In genomic region chr5:118824791-118825190, GRCm38 (mm10) we compare ENCODE assay signal across 24 mouse cellular contexts.
DNase-seq lines count a peak whose midpoint lies in the region; ATAC-seq and TF ChIP-seq lines count a peak whose summit lies in the region.
"Had no signal": no experiment of that assay in that cellular context is flagged by ENCODE, and none has a peak within 500 bp of the region (broad histone marks: within the 10 kb centered on the region; RNA-seq: fewer than 3 reads in every experiment).

No protein-coding gene starts in this region.

- no peak overlapping the region for H3K9ac ChIP-seq in lung, postnatal 0 days (replicated peaks; ENCODE audit: low read depth)
- H3K9ac ChIP-seq: forebrain, embryonic 13.5 days; forebrain, postnatal 0 days; hindbrain, embryonic 12.5 days had no signal

- no peaks in the 10 kb centered on the region; the same call in 1 of the 2 replicates for H3K27me3 ChIP-seq in cerebellum, adult 2 months (ENCODE audit: control insufficient read depth, insufficient read depth, low read length)
- no peaks in the 10 kb centered on the region for H3K27me3 ChIP-seq in lung, postnatal 0 days (replicated peaks; ENCODE audit: insufficient read depth, low read length)
- H3K27me3 ChIP-seq: forebrain, embryonic 13.5 days; hindbrain, embryonic 12.5 days had no signal

- H3K27ac ChIP-seq in cerebellum, adult 2 months (ENCODE audit: insufficient read depth, low read length), result no peak overlapping the region
- H3K27ac ChIP-seq in lung, postnatal 0 days (ENCODE audit: low read length), result no peak overlapping the region
- H3K27ac ChIP-seq: embryonic facial prominence, embryonic 10.5 days; forebrain, embryonic 13.5 days; heart, adult 2 months; hindbrain, embryonic 12.5 days had no signal

- DNase-seq in cerebellum, adult 2 months, result peak; percentile 8 to 13
- DNase-seq in cerebellum, adult 9-11 months, result no peak
- peak; percentile 40 for DNase-seq in gastrocnemius, adult 18-20 months (ENCODE audit: low spot score)
- DNase-seq in gastrocnemius, postnatal 4 days (ENCODE audit: low spot score in 2 of 2), result no peak
- peak; percentile 41 for DNase-seq in lung, postnatal 10 days
- DNase-seq in lung, postnatal 0 days (ENCODE audit: low spot score), result no peak
- DNase-seq in spleen, postnatal 36 days (ENCODE audit: low spot score in 2 of 2), result no peak
- DNase-seq: adrenal gland, adult 8-10 months; adrenal gland, postnatal 36 days; B cell, adult 2 months; cerebellum, adult 11 months; forebrain, postnatal 0 days; heart, postnatal 10 days; heart, postnatal 4 days; kidney, adult 8-10 months had no signal

- no peak for TF ChIP-seq EP300 in lung, postnatal 0 days (IDR thresholded peaks at IDR 0.05)

- H3K4me1 ChIP-seq in cerebellum, adult 2 months (ENCODE audit: control insufficient read depth, insufficient read depth, low read length), result 0 out of 2 replicates have a peak, but pooled peaks cover 3% of the 10 kb centered on the region
- no peaks in the 10 kb centered on the region for H3K4me1 ChIP-seq in lung, postnatal 0 days (ENCODE audit: insufficient read depth, low read depth, low read length)
- H3K4me1 ChIP-seq: forebrain, embryonic 13.5 days; hindbrain, embryonic 12.5 days had no signal

- WGBS in cerebellum, adult 2 months, result 27% methylated on average over 10 of the region's 10 CpGs
- 78% methylated on average over 10 of the region's 10 CpGs for WGBS in lung, postnatal 0 days

- H3K4me3 ChIP-seq in cerebellum, adult 2 months (replicated peaks; ENCODE audit: insufficient read depth, low read depth, low read length), result no peak overlapping the region
- H3K4me3 ChIP-seq in lung, postnatal 0 days (ENCODE audit: low read depth, low read length), result no peak overlapping the region
- H3K4me3 ChIP-seq: embryonic facial prominence, embryonic 10.5 days; forebrain, embryonic 13.5 days; heart, adult 2 months; hindbrain, embryonic 12.5 days had no signal

- H3K36me3 ChIP-seq in lung, postnatal 0 days (ENCODE audit: insufficient read depth, low read length), result no peaks in the 10 kb centered on the region
- H3K36me3 ChIP-seq: embryonic facial prominence, embryonic 10.5 days; G1E; hindbrain, embryonic 12.5 days had no signal

- TF ChIP-seq POLR2A in cerebellum, adult 2 months (IDR thresholded peaks at IDR 0.05; ENCODE audit: borderline replicate concordance, insufficient read depth, low read length), result no peak

- no peak for TF ChIP-seq CTCF in cerebellum, adult 2 months (IDR thresholded peaks at IDR 0.05; ENCODE audit: borderline replicate concordance, insufficient read depth, low read depth, low read length)
- TF ChIP-seq CTCF in lung, postnatal 0 days (IDR thresholded peaks at IDR 0.05), result no peak

- no peak for ATAC-seq in lung, postnatal 0 days
- ATAC-seq: CD4-positive, CD25-positive, alpha-beta regulatory T cell, adult 4 months; forebrain, embryonic 13.5 days; forebrain, postnatal 0 days; hindbrain, embryonic 16.5 days; inflammation-experienced regulatory T-cells, adult 6 months; intestine, postnatal 0 days had no signal

- no peak overlapping the region for H3K4me2 ChIP-seq in lung, postnatal 0 days (replicated peaks; ENCODE audit: low read depth, low read length)
- H3K4me2 ChIP-seq: forebrain, embryonic 13.5 days; hindbrain, embryonic 12.5 days had no signal

- H3K9me3 ChIP-seq in lung, postnatal 0 days (ENCODE audit: low read length), result no peaks in the 10 kb centered on the region

Comparison
In these comparisons a context has a peak if more than half of its experiments do, and no peak if none do; other contexts are left out.
1. DNase-seq: peak in cerebellum, adult 2 months (2 of 2), gastrocnemius, adult 18-20 months (single experiment) and lung, postnatal 10 days (single experiment); none in cerebellum, adult 9-11 months (single experiment), gastrocnemius, postnatal 4 days (0 of 2), lung, postnatal 0 days (single experiment) and spleen, postnatal 36 days (0 of 2).